Mouse (Mus musculus) layer of hippocampus, postnatal 14 days (tissue): ENCODE results near the gene Hmgcr. TPM values are rescaled to one million over a fixed set of nuclear protein-coding genes. Genes with fewer than 3 reads are reported as not detected.

Experiments
- DNase-seq, 2 experiments: peaks; one replicate each; pipeline ENCODE4 v3.0.0; 2021 to 2022; ENCODE audit warnings: low spot score in 2 of 2, mixed read lengths in 1 of 2
- long read RNA-seq, 2 experiments: library from polyadenylated mRNA; stranded (forward); transcript quantifications; one replicate each; pipeline ENCODE4 v2.0.0; 2021
- total RNA-seq, 2 experiments: library from RNA; stranded (reverse); gene quantifications; 2 replicates each; pipeline ENCODE4 v1.2.3; 2021

The Hmgcr gene
- 100 to 1,000 TPM; 206 to 227 TPM for total RNA-seq
- long read RNA-seq, experiment 1, full-length matches to known transcripts, result 108 of 158 reads
- long read RNA-seq, experiment 1, partial matches to known transcripts, result 19 of 158 reads
- long read RNA-seq, experiment 1, other reads (novel, unspliced or antisense), result 31 of 158 reads
- long read RNA-seq, experiment 2, full-length matches to known transcripts, result 140 of 241 reads
- long read RNA-seq, experiment 2, partial matches to known transcripts, result 22 of 241 reads
- long read RNA-seq, experiment 2, other reads (novel, unspliced or antisense), result 79 of 241 reads

GRCm38 (mm10) chr13:96670406-96671077 lies at the start of gene Hmgcr:
Gene Hmgcr, minus strand, starts transcription at chr13:96670936.
- DNase-seq, result peak; percentile 98 to 99

- DNase-seq, result no peak
These were observed 49.3 kb upstream of the Hmgcr start for GRCm38 (mm10) chr13:96720003-96720402.

- DNase-seq, result no peak
These were observed 47.1 kb upstream of the Hmgcr start for GRCm38 (mm10) chr13:96717821-96718220.

- no peak for DNase-seq
These were observed 45.6 kb upstream of the Hmgcr start for GRCm38 (mm10) chr13:96716311-96716710.

GRCm38 (mm10) chr13:96709269-96710233 lies 38.8 kb upstream of the Hmgcr start:
- peak in 1 of 2 experiments; percentile 4 for DNase-seq

- no peak for DNase-seq
These were observed 32.0 kb upstream of the Hmgcr start for GRCm38 (mm10) chr13:96702567-96703278.

GRCm38 (mm10) chr13:96697805-96698586 lies 27.3 kb upstream of the Hmgcr start:
- no peak for DNase-seq

- DNase-seq, result no peak
These were observed 24.7 kb upstream of the Hmgcr start for GRCm38 (mm10) chr13:96695428-96695827.

GRCm38 (mm10) chr13:96689901-96690300 lies 19.2 kb upstream of the Hmgcr start:
- DNase-seq, result no peak

- DNase-seq, result no peak
These were observed 16.5 kb upstream of the Hmgcr start for GRCm38 (mm10) chr13:96687261-96687660.

- no peak for DNase-seq
These were observed 14.0 kb upstream of the Hmgcr start for GRCm38 (mm10) chr13:96684779-96685178.

GRCm38 (mm10) chr13:96681088-96681620 lies 10.4 kb upstream of the Hmgcr start:
- no peak for DNase-seq

GRCm38 (mm10) chr13:96680163-96681087 lies 9.7 kb upstream of the Hmgcr start:
- DNase-seq, result peak in 1 of 2 experiments; percentile 74

- DNase-seq, result no peak
These were observed 7.9 kb upstream of the Hmgcr start for GRCm38 (mm10) chr13:96678616-96679015.

GRCm38 (mm10) chr13:96677071-96677470 lies 6.3 kb upstream of the Hmgcr start:
- no peak for DNase-seq

GRCm38 (mm10) chr13:96675756-96676155 lies 5.0 kb upstream of the Hmgcr start:
- DNase-seq, result no peak

GRCm38 (mm10) chr13:96673817-96674216 lies 3.1 kb upstream of the Hmgcr start:
- DNase-seq, result no peak

GRCm38 (mm10) chr13:96672276-96672675 lies 1.5 kb upstream of the Hmgcr start:
- no peak for DNase-seq

- DNase-seq, result no peak
These were observed 1.1 kb upstream of the Hmgcr start for GRCm38 (mm10) chr13:96671906-96672234.
